Mouse (Mus musculus): ENCODE data around the gene Scd2. TPM values are rescaled to one million over a fixed set of nuclear protein-coding genes. Genes with fewer than 3 reads are reported as not detected.
"Not testable (repeated sequence)": the region's sequence is repeated elsewhere in the genome, so short reads cannot be mapped to it uniquely, and the experiment has no call there.

The Scd2 gene
- total RNA-seq, 2 experiments from 2014 or later = 5.5 to 8.3 TPM

DNA sequence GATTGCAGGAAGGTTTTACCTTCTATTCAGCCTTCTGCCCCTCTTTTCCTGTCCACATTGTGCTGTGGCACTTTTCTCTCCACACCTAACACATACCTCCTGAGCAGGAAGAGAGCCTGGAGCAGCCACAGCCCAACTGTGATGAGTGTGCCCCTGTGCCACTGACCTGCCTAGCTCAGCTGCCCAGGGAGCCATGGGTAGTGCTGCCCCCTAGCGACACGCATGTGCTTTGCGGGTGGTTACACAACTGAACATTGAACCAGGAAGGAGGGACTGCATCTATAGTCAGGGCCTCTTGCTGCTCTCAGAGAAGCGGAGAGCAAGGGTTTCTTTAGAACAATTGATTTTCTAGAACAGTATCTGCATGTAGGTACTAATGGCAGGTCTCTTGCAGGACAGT, 2.3 kb downstream of the Scd2 start:
- DNase-seq (ENCODE audit: low spot score) = peak; percentile 83

DNA sequence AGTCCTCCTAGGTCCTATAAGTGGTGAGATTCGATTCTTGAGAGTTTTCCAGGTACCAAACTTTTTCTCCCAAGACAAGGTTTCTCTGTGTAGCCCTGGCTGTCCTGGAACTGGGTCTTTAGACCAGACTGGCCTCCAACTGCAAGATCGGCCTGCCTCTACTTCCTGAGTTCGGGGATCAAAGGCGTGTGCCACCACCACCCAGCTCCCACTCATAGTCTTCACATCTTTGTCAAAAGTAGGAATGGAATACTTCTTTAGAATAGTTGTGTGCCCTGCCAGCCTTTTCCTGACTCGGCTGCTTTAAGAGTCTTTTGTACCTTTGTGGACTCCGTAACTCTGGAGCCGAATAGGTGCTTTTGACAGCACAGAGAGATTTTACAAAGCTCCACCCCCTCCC, 2.7 kb downstream of the Scd2 start:
- no peak for DNase-seq (ENCODE audit: low spot score)

DNA sequence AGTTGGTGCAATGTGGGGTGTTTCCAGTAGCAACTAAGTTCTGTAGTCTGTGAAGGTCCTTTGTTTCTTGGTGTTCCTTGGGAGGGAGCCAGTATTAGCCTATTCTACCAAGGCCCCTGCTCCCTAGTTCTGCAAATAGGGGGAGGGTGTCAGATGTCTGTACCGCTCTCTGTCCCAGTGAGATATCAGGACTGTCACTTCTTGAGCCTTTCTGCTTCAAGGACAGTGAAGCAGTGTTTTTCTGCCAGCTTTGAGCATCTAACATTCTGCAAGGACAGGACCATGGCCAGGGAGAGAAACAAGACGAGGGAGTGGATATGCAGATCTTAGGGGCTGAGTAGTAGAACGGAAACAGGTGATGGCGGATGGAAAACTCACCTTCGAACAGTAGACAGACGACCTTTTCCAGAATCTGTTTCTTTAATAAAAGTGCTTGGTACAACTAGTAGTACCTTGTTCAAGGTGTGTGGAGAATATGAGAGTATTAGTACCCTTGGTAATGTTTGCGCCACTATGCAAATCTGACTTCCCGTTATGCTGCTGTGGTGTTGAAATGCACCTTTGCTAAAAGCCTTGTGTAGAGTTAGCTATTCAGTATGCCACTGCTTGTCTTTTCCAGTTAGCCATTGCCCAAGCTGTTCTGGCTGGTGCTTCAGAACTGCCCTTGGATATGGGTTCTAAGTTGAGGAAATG, 3.7 kb downstream of the Scd2 start:
- no peak for DNase-seq (ENCODE audit: low spot score)

DNA sequence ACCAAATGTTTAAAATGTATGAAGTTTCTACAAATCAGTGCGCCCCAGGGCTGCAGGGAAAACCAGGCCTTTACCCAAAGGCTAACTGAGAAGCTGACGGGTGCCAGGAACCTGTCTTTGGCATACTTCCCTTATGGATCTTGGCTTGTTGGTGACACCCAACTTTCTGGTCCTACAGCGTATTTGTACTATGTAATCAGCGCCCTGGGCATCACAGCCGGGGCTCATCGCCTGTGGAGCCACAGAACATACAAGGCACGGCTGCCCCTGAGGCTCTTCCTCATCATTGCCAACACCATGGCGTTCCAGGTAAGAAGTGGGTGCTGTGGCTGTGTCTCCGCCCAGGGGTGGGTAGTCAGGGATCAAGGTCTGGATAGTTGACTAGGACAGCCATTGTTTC, 4.4 kb downstream of the Scd2 start:
- no peak for DNase-seq (ENCODE audit: low spot score)

DNA sequence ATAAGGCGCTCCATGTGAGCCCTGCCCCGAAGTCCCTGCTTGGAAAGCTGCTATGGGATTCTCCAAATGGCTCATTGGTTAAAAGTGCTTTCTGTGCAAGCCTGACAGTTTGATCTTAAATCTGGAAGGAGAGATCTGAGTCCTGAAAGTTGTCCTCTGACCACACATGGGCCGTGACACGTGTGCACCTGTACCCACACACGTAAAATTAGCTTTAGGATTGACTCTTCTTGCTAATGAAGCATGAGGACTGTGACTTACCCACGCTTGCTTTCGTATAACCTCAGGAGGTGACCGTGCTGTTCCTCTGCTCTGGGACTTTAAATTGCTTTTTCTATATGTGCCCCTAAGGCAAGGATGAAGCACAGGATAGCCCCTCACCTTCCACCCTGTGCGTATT, 5.6 kb downstream of the Scd2 start:
- DNase-seq (ENCODE audit: low spot score) = no peak

DNA sequence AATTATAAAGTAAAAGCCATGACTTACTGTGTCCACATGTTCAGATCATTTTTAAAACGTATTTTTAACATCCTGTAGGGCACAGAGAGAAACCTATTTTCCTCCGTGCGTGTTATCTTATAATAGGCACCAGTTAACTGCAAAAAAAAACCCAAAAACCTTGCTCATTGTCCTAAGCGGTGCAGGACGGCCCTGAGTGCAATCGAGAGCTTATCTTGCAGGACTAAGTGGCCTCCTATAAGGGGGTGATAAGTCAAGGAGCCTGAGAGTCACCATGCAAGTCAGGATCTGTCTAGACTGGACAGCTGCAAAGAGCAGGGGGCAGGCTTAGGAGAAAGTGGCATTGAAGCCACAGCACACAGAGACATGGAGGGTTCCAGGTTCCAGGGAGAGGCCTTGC, 6.4 kb downstream of the Scd2 start:
- no peak for DNase-seq (ENCODE audit: low spot score)

DNA sequence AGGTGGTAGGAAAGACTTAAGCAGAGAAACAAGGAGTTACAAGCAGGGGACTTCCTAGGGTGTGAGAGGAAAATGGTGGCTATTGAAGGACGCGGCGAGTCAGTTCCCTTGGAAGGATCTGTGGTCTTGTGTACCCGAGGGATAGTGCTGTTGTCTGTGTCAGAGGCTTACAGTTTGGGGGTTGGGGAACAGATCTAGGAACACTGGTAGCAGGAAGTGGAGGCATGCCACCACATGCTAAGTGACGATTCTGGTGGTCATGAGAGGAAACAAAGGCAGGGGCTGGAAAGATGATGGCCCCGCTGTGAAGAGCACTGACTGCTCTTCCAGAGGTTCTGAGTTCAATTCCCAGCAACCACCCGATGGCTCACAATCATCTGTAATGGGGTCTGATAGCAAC, 7.0 kb downstream of the Scd2 start:
- no peak for DNase-seq (ENCODE audit: low spot score)

DNA sequence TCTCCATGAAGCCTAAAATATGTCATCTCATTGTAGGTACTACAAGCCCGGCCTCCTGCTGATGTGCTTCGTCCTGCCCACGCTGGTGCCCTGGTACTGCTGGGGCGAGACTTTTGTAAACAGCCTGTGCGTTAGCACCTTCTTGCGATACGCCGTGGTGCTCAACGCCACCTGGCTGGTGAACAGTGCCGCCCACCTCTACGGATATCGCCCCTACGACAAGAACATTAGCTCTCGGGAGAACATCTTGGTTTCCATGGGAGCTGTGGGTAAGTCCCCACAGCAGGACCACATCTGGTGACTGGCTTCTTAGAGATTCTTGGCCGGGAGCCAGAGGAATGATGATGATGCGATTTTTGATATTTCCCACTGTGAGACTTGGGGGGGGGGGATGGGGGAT, 7.7 kb downstream of the Scd2 start:
- DNase-seq (ENCODE audit: low spot score) = no peak

DNA sequence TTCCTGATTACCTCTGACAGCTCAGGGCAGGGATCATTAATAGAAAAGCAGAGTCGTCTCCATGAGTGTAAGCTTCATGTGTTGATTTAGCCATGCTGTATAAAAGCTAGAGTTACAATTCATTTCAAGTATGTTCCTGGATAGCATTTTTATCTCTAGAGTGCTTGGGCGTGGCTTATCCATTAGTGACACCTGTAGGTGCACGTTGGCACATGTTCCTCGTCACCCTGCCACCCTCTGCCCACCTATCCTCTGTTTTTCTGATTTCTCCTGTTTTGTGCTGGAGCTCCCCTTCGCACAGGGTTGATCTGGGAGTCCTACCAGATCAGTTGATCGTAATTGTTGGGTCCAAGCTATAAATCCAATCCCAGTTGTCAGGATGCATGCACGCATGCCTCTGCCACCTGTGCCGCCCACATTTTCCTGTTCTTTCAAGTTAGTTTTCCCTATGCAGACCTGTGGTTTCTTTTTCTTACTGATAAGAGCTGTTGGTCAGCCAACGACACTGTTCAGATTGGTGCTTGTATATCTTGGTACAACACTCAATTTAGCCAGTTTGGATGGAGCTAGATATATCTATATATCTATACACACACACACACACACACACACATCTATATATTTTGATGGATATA, 8.3 kb downstream of the Scd2 start:
- DNase-seq (ENCODE audit: low spot score) = no peak

DNA sequence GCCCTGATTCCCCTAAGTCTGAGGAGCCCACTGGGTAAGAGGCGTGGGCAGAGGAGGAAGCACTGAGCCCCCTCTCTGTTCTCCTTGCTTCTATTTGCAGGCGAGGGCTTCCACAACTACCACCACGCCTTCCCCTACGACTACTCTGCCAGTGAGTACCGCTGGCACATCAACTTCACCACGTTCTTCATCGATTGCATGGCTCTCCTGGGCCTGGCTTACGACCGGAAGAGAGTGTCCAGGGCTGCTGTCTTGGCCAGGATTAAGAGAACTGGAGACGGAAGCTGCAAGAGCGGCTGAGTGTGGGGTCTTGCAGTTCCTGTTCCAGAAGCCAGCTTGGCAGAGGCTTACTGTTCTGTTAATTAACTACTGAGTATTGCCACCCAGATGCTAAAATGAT, 9.4 kb downstream of the Scd2 start:
- no peak for DNase-seq (ENCODE audit: low spot score)

DNA sequence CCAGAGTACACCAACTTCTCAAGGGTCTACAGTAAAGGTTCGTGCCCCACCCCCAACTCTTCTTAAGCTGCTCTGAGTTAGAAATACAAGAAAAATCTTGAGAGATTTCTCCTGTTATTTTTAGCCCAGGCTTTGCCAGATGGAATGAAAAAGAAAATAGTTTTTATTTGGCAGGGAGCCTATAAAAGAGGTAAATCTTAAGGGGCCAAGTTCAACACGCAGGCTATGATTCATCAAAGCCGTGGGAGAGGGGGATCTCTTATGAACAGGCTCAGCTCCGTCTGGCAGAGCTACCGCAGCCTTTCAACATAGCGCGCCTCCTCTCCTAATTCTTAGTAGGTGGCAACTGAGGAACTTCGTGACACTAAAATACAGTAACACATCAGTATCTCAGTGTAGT, 10.0 kb downstream of the Scd2 start:
- DNase-seq (ENCODE audit: low spot score) = no peak

DNA sequence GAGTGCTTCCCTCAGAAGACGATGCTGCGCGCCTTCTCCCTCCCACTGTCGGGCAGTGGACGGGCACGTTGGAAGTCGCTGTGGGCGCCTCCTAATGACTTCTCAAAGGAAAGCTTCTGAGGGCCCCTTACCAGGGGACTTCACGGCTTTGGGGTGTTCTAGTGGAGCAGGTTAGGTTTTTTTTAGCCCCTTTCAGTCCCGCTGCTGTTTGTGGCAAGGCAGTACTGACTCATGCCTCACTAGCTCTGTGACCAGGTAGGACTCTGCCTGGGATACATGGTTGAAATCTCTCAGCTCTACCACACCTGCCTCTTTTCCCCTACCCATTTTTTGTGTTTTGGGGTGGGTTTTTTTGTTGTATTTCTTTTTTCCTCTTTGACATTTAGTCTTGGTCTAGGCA, 10.9 kb downstream of the Scd2 start:
- DNase-seq (ENCODE audit: low spot score) = no peak

DNA sequence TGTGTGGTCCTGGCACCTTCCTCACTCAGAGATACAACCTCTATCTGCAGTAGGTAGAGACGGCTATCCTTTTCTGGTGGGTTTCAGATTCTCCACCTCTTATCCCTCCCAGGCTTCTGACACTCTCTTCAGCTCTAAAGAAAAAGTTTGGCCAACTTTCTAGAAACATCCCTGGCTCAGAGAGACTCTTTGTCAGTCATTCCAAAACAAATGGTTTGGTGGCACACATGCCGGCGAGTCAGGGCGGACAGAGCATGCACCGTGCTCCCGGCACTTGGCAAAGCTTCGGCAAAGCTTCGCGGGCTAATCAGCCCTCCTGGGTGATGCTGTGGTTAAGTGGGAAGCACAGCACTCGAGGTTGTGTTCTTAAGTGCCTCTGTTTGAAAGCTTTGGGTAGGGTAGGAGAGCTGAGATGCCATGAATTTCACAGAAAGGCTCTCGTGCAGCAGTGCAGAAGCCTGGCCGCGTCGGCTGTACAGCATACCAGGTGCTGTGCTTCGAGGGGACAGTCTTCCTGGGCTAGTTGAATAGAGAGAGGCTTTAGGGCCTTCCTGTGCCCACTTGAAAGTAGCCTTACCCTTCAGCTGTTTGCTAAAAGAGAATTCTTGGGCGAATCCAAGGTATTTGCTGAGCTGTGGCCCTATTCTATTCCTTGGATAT, 11.5 kb downstream of the Scd2 start:
- DNase-seq (ENCODE audit: low spot score) = no peak

DNA sequence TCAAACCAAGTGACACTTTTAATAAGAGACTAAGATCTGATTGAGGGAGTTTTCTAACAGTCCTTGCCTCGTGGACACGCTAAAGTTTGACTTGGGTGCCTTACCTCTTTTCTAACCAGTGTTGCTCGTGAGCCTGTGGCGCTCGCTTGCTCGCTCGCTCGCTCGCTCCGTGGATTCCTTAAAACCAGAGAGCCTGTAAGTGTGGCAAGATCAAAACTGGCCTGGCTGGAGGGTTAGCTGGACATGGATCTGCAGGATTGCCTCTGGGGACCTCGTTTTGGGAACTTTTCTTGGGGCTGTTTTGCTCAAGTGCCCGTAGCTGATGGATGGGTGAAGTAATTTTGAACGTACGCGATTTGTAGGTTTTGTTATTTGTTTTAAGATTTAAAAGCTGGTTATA, 12.2 kb downstream of the Scd2 start:
- DNase-seq (ENCODE audit: low spot score) = no peak

DNA sequence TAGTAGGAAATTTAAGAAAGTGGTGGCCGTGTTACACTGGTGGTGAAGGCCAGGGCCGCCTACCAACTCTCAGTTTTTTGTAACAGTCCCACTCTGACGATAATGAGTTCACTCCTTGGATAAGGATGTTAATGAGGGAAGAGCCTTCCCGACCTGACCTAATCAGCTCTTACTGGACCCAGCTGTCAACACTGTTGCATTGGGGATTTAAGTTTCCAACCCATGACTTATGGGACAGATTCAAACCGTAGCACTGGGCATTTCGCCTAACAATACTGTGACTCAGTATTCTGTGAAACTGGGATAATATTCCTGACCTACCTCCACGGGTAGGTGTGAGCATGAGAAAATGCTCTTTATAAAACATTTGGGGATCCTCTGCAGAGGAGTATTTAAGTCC, 12.7 kb downstream of the Scd2 start:
- DNase-seq (ENCODE audit: low spot score) = no peak

DNA sequence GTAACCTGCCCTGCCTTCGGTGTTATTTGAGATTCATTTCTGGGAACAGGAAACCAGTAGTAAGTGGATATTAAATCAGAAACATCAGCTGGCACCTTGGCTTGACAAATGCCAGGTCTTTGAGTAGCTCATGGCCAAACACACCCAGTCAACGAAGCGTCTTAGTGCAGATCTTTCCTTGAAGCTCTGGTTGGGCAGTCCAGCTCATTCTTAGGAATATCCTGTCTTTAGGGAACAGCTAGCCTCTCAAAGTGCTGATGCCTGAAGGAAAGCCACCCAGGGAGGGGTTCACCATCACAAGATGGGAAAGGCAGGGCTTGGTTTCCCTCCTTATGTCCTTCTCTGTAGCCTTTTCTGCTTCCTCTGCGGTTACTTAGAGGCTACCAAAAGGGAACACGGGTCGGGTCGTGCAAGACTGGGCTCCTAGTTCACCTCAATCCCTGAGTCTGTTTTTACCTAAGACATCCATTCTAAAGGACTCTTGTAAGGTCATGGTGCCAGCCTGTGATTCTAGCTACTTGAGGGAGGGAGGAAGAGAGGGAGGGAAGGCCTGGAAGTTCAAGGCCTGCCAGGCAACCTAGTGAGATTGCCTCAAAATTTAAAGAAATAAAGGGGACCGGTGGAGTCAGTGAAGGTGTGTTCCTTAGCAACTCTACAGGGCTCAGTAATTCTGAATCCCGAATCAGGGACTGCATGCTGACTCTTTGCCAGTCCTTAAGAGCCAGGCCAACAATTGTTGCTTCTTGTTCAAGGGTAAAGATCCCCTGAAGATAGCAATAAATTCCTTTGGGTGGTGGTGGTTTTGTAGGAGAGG, 13.8 kb downstream of the Scd2 start:
- no peak for DNase-seq (ENCODE audit: low spot score)

DNA sequence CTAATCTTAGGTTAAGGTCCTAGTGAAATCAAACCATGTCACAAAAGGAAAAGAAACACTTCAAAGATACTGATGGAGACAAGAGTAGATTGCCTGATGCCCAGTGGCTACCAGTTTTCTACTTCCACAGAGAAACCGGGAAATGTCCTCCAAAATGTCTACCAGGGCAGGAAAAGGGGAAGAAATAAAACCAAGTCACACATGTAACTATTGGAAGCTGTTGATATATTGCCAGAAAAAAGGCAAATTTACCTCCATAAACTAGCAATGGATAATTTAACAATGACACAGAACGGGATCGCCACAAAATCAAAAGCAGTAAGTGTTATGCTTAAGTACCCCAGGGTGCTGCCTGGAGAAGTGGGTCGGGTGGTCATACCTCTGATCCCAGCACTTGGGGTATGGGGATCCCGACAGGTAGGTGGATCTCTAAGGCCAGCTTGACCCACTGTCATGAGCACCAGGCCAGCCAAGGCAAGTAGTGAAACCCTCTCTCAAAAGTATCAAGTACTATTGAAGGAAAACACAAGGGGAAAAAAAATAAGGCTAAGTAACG, 14.5 kb downstream of the Scd2 start:
- no peak for DNase-seq (ENCODE audit: low spot score)

DNA sequence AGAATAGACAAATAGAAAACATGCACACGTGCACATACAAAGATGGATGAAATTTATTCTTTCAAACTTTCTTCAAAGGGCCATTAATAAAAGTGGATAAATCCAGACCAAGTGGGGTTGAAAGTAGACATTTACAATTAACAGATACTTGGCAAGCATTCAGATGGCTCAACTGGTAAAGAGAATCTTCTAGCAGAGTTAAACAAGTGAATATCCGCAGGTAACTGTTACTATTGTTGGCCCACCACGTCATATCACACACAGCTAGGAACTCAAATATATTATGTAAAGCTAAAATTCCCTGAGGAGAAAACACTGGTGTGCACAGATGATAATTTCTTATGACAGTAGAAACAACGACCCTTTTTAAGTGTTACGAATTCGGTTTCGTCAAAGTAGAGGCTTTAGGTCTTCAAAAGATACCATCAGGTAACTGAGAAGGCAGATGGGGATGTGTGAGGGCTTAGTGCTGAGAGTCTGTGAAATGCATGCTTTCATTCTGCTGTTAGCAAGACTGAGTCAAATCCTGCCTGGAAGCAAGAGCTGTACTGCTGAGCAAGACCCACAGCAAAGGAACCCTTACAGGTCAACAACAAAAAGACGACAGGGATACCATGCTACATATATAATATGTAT, 15.3 kb downstream of the Scd2 start:
- no peak for DNase-seq (ENCODE audit: low spot score)

DNA sequence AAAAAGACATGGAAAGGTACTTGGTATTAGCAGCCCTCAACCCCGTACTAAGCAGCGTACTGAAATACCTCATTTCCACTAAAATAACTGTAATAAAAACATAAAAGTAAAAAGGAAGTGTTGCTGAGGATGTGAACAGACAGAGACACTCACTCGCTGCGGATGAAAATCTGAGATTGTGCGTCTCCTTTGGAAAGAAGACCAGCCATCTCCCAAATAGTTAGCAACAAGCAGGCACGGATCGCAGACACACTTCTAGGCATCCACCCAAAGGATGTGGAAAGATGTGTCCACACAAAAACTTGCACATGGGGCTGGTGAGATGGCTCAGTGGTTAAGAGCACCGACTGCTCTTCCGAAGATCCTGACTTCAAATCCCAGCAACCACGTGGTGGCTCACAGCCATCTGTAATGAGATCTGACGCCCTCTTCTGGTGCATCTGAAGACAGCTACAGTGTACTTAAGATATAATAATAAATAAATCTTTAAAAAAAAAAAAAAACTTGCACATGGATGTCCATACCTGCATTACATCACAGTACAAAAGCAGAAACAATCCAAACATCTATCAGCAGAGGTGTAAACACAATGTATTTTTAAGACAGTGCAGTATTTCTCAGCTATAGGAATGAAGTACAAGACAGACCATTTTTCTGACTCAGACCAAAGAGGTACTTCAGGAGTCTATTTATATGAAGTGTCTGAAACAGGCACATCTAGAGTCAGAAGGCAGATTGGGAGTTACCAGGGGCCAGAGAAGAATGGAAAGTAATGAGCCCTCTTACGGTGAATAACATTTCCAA, 16.1 kb downstream of the Scd2 start:
- DNase-seq (ENCODE audit: low spot score) = no peak

DNA sequence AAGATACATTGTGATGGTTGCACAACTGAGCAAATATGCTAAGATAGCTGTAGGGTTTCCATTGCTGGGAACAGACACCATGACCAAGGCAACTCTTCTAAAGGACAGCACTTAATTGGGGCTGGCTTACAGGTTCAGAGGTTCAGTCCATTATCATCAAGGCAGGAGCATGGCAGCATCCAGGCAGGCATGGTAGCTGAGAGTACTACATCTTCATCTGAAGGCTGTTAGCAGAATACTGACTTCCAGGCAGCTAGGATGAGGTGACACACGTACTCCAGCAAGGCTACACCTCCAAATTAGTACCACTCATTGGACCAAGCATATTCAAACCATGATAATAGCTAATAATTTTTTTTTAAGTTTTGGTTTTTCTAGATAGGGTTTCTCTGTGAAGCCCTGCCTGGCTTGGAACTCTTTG, 16.7 kb downstream of the Scd2 start:
- not testable (repeated sequence) for DNase-seq (ENCODE audit: low spot score)

DNA sequence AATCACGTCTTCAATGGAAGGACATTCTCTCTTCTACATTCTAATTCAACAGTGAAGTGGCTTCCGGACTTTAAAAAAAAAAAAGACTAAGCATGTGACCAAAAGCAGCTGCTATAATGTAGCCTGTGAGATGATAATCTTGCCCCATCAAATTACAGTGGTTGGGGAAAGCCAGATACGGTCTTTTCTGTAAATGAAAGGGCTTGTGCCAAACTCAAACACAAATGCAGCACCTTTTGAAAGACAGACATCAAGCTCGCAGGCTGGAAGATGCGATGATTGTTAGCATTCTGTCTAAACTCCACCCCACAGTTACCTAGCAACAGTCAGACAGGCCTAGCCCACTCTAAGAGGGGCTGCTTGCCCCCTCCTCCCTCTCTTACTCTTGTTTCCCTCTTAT, 17.3 kb downstream of the Scd2 start:
- DNase-seq (ENCODE audit: low spot score) = no peak

All from gastrocnemius, adult 18-20 months (tissue).